Mouse (Mus musculus): Measurements from ENCODE around the gene Sult1e1.

- TF ChIP-seq CTCF (IDR thresholded peaks at IDR 0.05; ENCODE audit: control insufficient read depth, insufficient read depth, insufficient replicate concordance, low read depth, low read length) (no peak), POLR2A (IDR thresholded peaks at IDR 0.05; ENCODE audit: control insufficient read depth, low read depth, low read length) (no peak)
Measured at GRCm38 (mm10) chr5:87572781-87573180, 18.6 kb downstream of the Sult1e1 start.

Measured in testis, adult 2 months (tissue).